Mouse (Mus musculus) MEL (cell line): Measurements from ENCODE around the gene Acad10.

ENCODE experiments used
- CTCF ChIP-seq, 3 experiments: IDR thresholded peaks in 2 of 3; conservative IDR thresholded peaks in 1 of 3; 2 replicates each; pipeline ENCODE4 v1.5.1; 2011 to 2012; ENCODE audit warnings: low read length in 3 of 3, low read depth in 2 of 3, mild to moderate bottlenecking in 2 of 3, improper control_type of control experiment in 1 of 3, inconsistent platforms in 1 of 3, mixed read lengths in 1 of 3, moderate library complexity in 1 of 3; ENCODE audit not compliant: control insufficient read depth in 1 of 3, insufficient read depth in 1 of 3, poor library complexity in 1 of 3, severe bottlenecking in 1 of 3
- EP300 ChIP-seq, 2 experiments: IDR thresholded peaks; 2 replicates each; pipeline ENCODE4 v1.6.1; 2011; ENCODE audit warnings: improper control_type of control experiment in 2 of 2, low read length in 2 of 2, low read depth in 1 of 2, mild to moderate bottlenecking in 1 of 2
- GATA1 ChIP-seq: IDR thresholded peaks from 2 replicates; pipeline ENCODE4 v1.6.1; 2011; ENCODE audit warnings: low read depth, low read length, improper control_type of control experiment
- HCFC1 ChIP-seq: IDR thresholded peaks from 2 replicates; pipeline ENCODE4 v1.6.1; 2012; ENCODE audit warnings: low read depth, mild to moderate bottlenecking, inconsistent platforms, low read length, improper control_type of control experiment, moderate library complexity
- MAX ChIP-seq: IDR thresholded peaks from 2 replicates; pipeline ENCODE4 v1.6.1; 2011; ENCODE audit warnings: low read length, improper control_type of control experiment
- MYB ChIP-seq: IDR thresholded peaks from 2 replicates; pipeline ENCODE4 v1.6.1; 2011; ENCODE audit warnings: mild to moderate bottlenecking, low read depth, low read length, improper control_type of control experiment
- POLR2A ChIP-seq, 2 experiments: IDR thresholded peaks; 2 replicates each; pipeline ENCODE4 v1.6.1; 2011 to 2012; ENCODE audit warnings: low read length in 2 of 2, mild to moderate bottlenecking in 2 of 2, control low read depth in 1 of 2, improper control_type of control experiment in 1 of 2, low read depth in 1 of 2, moderate library complexity in 1 of 2; ENCODE audit not compliant: control insufficient read depth in 1 of 2, insufficient read depth in 1 of 2, poor library complexity in 1 of 2
- POLR2AphosphoS2 ChIP-seq: IDR thresholded peaks from 2 replicates; pipeline ENCODE4 v1.6.1; 2011; ENCODE audit warnings: low read length, improper control_type of control experiment
- RAD21 ChIP-seq: IDR thresholded peaks from 2 replicates; pipeline ENCODE4 v1.6.1; 2011; ENCODE audit warnings: mild to moderate bottlenecking, low read depth, low read length, improper control_type of control experiment
- TBP ChIP-seq: IDR thresholded peaks from 2 replicates; pipeline ENCODE4 v1.8.0; 2011; ENCODE audit warnings: low read depth, low read length, improper control_type of control experiment
- TCF12 ChIP-seq: IDR thresholded peaks from 2 replicates; pipeline ENCODE4 v1.6.1; 2014; ENCODE audit warnings: low read depth, mild to moderate bottlenecking, inconsistent platforms, low read length, improper control_type of control experiment, moderate library complexity

DNA sequence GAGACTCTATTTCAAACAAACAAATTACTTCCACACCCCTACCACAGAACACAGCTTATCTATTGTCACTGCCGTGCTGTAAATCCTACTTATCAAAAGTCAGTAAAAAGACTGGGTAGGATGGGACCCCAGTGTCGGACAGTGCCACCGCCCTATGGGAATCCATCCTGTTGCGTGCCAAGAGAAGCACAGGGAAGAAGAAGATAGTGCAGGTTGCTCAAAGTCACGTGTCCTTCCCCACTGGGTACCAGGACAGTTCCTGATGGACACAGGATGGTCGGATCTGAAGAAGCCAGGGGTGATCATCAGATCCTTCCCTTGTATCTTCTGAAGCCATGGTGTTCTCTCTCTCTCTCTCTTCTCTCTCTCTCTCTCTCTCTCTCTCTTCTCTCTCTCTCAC, 64.6 kb downstream of the Acad10 start:
- TF ChIP-seq POLR2A (IDR thresholded peaks at IDR 0.05; ENCODE audit: control insufficient read depth in 1 of 2, insufficient read depth in 1 of 2, low read depth in 1 of 2, low read length in 2 of 2, poor library complexity in 1 of 2) (no peak), CTCF (IDR thresholded peaks at IDR 0.05 in 2 of 3, conservative IDR thresholded peaks at IDR 0.05 in 1 of 3; ENCODE audit: control insufficient read depth in 1 of 3, insufficient read depth in 1 of 3, low read depth in 2 of 3, low read length in 3 of 3, poor library complexity in 1 of 3, severe bottlenecking in 1 of 3) (no peak), MAX (peak; percentile 45; the same call in 1 of the 2 replicates), TBP (no peak), GATA1 (peak; percentile 62), TCF12 (no peak), EP300 (IDR thresholded peaks at IDR 0.05; ENCODE audit: low read depth in 1 of 2, low read length in 2 of 2) (peak in 1 of 2 experiments; percentile 42; a peak in 1 of 4 replicates), MYB (no peak), RAD21 (no peak), HCFC1 (no peak), POLR2AphosphoS2 (no peak)
